8 mouse cellular contexts compared by ENCODE assay signal in genomic region chr9:121385091-121385748, GRCm38 (mm10).
DNase-seq lines count a peak whose midpoint lies in the region; ATAC-seq and TF ChIP-seq lines count a peak whose summit lies in the region.

No protein-coding gene starts in this region.

- peaks cover 30% of the 10 kb centered on the region for H3K4me1 ChIP-seq in heart, adult 2 months (ENCODE audit: control insufficient read depth, insufficient read depth, low read length)
- peaks cover 27% of the 10 kb centered on the region for H3K4me1 ChIP-seq in kidney, embryonic 16.5 days (ENCODE audit: insufficient read depth, low read length)
- H3K4me1 ChIP-seq in liver, embryonic 12.5 days: peaks cover 20% of the 10 kb centered on the region
- peaks cover 6% of the 10 kb centered on the region; the same call in 1 of the 2 replicates for H3K4me1 ChIP-seq in stomach, embryonic 16.5 days (ENCODE audit: control insufficient read depth, insufficient read depth, low read length)

- no peak for ATAC-seq in kidney, embryonic 16.5 days (ENCODE audit: low FRiP score, low TSS enrichment)
- peak; percentile 31; the same call in 1 of the 2 replicates for ATAC-seq in liver, embryonic 12.5 days
- no peak for ATAC-seq in stomach, embryonic 16.5 days (ENCODE audit: insufficient read depth, low FRiP score)

- no peaks in the 10 kb centered on the region; the same call in 1 of the 2 replicates for H3K36me3 ChIP-seq in heart, adult 2 months (ENCODE audit: control insufficient read depth, insufficient read depth, low read length)
- no peaks in the 10 kb centered on the region for H3K36me3 ChIP-seq in kidney, embryonic 16.5 days (ENCODE audit: insufficient read depth, low read length)
- H3K36me3 ChIP-seq in liver, embryonic 12.5 days: no peaks in the 10 kb centered on the region
- no peaks in the 10 kb centered on the region for H3K36me3 ChIP-seq in stomach, embryonic 16.5 days (ENCODE audit: control insufficient read depth, insufficient read depth, low read length)

- H3K27ac ChIP-seq in heart, adult 2 months: no peak overlapping the region; the same call in 1 of the 2 replicates
- H3K27ac ChIP-seq in kidney, embryonic 16.5 days (ENCODE audit: low read length): no peak overlapping the region
- no peak overlapping the region for H3K27ac ChIP-seq in liver, embryonic 12.5 days
- no peak overlapping the region for H3K27ac ChIP-seq in stomach, embryonic 16.5 days (ENCODE audit: low read length)

- peak; percentile 59 for DNase-seq in A20 (ENCODE audit: low read depth, low spot score)
- DNase-seq in ZHBTc4 (ENCODE audit: low read depth, low spot score): peak; percentile 89
- peak; percentile 72 for DNase-seq in embryo, embryonic 11.5 days (ENCODE audit: low read depth, low spot score)
- DNase-seq in heart, adult 2 months: peak; percentile 77 to 86
- DNase-seq in naive thymus-derived CD4-positive, alpha-beta T cell, adult 2 months (ENCODE audit: low read depth): peak; percentile 75

- no peaks in the 10 kb centered on the region for H3K9me3 ChIP-seq in kidney, embryonic 16.5 days (ENCODE audit: low read length)
- H3K9me3 ChIP-seq in liver, embryonic 12.5 days (replicated peaks): no peaks in the 10 kb centered on the region
- no peaks in the 10 kb centered on the region for H3K9me3 ChIP-seq in stomach, embryonic 16.5 days (replicated peaks; ENCODE audit: control insufficient read depth, low read length)

- H3K27me3 ChIP-seq in heart, adult 2 months (ENCODE audit: control insufficient read depth, insufficient read depth, low read length): no peaks in the 10 kb centered on the region
- no peaks in the 10 kb centered on the region for H3K27me3 ChIP-seq in kidney, embryonic 16.5 days (ENCODE audit: insufficient read depth, low read length)
- H3K27me3 ChIP-seq in liver, embryonic 12.5 days (replicated peaks): no peaks in the 10 kb centered on the region
- no peaks in the 10 kb centered on the region for H3K27me3 ChIP-seq in stomach, embryonic 16.5 days (ENCODE audit: control insufficient read depth, insufficient read depth, low read length)

- no peak overlapping the region for H3K4me3 ChIP-seq in heart, adult 2 months
- no peak overlapping the region for H3K4me3 ChIP-seq in kidney, embryonic 16.5 days (ENCODE audit: low read length)
- H3K4me3 ChIP-seq in liver, embryonic 12.5 days: no peak overlapping the region
- H3K4me3 ChIP-seq in stomach, embryonic 16.5 days (replicated peaks; ENCODE audit: low read length): no peak overlapping the region

- no peak overlapping the region for H3K9ac ChIP-seq in heart, adult 2 months (ENCODE audit: low read depth, low read length)
- peak overlapping the region; percentile 19; the same call in 1 of the 2 replicates for H3K9ac ChIP-seq in kidney, embryonic 16.5 days (replicated peaks; ENCODE audit: low read length)
- no peak overlapping the region; the same call in 1 of the 2 replicates for H3K9ac ChIP-seq in liver, embryonic 12.5 days
- H3K9ac ChIP-seq in stomach, embryonic 16.5 days (ENCODE audit: low read length): peak overlapping the region; percentile 50; the same call in 1 of the 2 replicates

- 37% methylated on average over 16 of the region's 16 CpGs for WGBS in heart, adult 2 months
- 43% methylated on average over 16 of the region's 16 CpGs for WGBS in kidney, embryonic 16.5 days
- WGBS in liver, embryonic 12.5 days (ENCODE audit: insufficient replicate concordance): 33% methylated on average over 16 of the region's 16 CpGs
- whole genome bisulfite sequencing in stomach, embryonic 16.5 days: 37% methylated on average over 16 of the region's 16 CpGs

- intact Hi-C loops in heart, adult 2 months (cut with DNase I): loop anchor here (5.0 kb wide), 1 partner anchor 72 kb away; no protein-coding TSS in a partner anchor

- H3K4me2 ChIP-seq in kidney, embryonic 16.5 days (replicated peaks; ENCODE audit: low read depth, low read length): no peak overlapping the region
- H3K4me2 ChIP-seq in liver, embryonic 12.5 days: peak overlapping the region; percentile 37
- H3K4me2 ChIP-seq in stomach, embryonic 16.5 days (ENCODE audit: low read depth, low read length): no peak overlapping the region

- TF ChIP-seq CTCF in heart, adult 2 months (IDR thresholded peaks at IDR 0.05): no peak

- TF ChIP-seq EP300 in heart, adult 2 months (IDR thresholded peaks at IDR 0.05; ENCODE audit: insufficient read depth, low read depth, low read length): peak; percentile 65; the same call in 1 of the 2 replicates

- peaks cover 1% of the 10 kb centered on the region for H3K79me2 ChIP-seq in heart, adult 2 months (replicated peaks; ENCODE audit: control insufficient read depth, insufficient read depth, low read length)

- no peak for TF ChIP-seq POLR2A in heart, adult 2 months (IDR thresholded peaks at IDR 0.05; ENCODE audit: insufficient read depth, low read depth, low read length)

Comparison
In these comparisons a context has a peak if more than half of its experiments do, and no peak if none do; other contexts are left out.
1. H3K9ac ChIP-seq: peak in kidney, embryonic 16.5 days (single experiment) and stomach, embryonic 16.5 days (single experiment); none in heart, adult 2 months (single experiment) and liver, embryonic 12.5 days (single experiment).
2. Peak in every context shown above with its lines, with median percentiles within 50 percentile points of each other: DNase-seq.